Mouse (Mus musculus): ENCODE data around the gene Osbpl11. TPM values are rescaled to one million over a fixed set of nuclear protein-coding genes. Genes with fewer than 3 reads are reported as not detected.

The Osbpl11 gene
- total RNA-seq, 4 experiments from 2014 or later, result 18.9 to 23.1 (median 21.8) TPM

Other genes with a start within 250 kb of the Osbpl11 start
- 1 to 10 TPM; 4.8 to 5.7 (median 5.2) TPM for gene Iqcg, start 128.9 kb upstream of the Osbpl11 start, total RNA-seq (2022)
- gene Rpl35a, start 128.6 kb upstream of the Osbpl11 start, total RNA-seq (2022), result 100 to 1,000 TPM; 295 to 397 (median 360) TPM
- gene Lmln, start 122.5 kb upstream of the Osbpl11 start, total RNA-seq (2022), result 10 to 100 TPM; 14.2 to 20.7 (median 16.2) TPM
- gene Snx4, start 66.4 kb downstream of the Osbpl11 start, total RNA-seq (2022), result 10 to 100 TPM; 27.0 to 37.8 (median 31.0) TPM
- gene Zfp148, start 195.8 kb downstream of the Osbpl11 start, total RNA-seq (2022), result 100 to 1,000 TPM; 136 to 191 (median 152) TPM

Data from layer of hippocampus, adult 8-10 months (tissue).